Comparison of ENCODE assay signal across 8 mouse cellular contexts in the genomic region with DNA sequence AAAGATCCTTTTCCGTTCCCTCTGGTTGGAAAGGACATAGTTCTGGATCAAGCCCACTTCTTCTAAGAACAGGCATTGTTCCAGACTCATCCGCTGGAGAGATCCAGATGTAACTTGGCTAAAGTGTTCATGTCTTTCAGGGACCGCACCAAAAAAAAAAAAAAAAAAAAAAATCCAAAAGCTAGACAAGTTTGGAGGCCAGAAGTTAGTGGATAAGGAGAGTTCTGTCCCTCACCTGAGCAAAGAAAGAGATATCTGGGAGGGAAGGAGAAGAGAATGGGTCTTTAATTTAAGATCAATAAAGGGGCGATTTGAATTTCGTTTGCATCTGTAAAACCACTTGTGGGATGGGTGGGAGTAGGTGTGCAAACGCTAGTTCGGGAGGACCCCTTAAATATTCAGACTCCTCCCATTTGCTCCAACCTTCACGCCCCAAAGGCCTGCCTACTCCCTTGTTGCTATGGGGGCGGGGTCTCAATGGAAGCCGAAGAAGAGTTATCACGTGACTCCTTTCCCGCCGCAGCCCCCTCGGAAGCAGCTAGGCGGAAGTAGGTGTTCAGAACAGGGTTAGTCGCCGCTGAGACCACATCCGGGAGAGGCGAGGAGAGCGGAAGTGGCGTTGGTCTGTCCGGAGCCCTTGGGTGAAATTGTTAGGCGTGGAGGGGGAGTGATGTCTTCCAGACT. TPM values are rescaled to one million over a fixed set of nuclear protein-coding genes. Genes with fewer than 3 reads are reported as not detected.
A peak's percentile ranks its signal among the peaks of the same experiment; 100 is the strongest.
DNase-seq lines count a peak whose midpoint lies in the region; ATAC-seq and TF ChIP-seq lines count a peak whose summit lies in the region.

TSS of gene Zfp512 (plus strand) at position 554 of the 684 bp plus-strand sequence.

- in situ Hi-C loops in ES-E14 (cut with MboI; ENCODE audit: low sequenced_read_pairs in 2 of 2, unreplicated experiment in 2 of 2): no loop called here

- no peaks in the 10 kb centered on the region for H3K9me3 ChIP-seq in ES-E14 (ENCODE audit: control insufficient read depth, insufficient read depth, low read depth, low read length)
- no peaks in the 10 kb centered on the region for H3K9me3 ChIP-seq in forebrain, embryonic 15.5 days

- no peak for TF ChIP-seq CTCF in lung, adult 2 months (IDR thresholded peaks at IDR 0.05; ENCODE audit: insufficient read depth, low read length)

- peak; percentile 78; the same call in 1 of the 2 replicates for TF ChIP-seq POLR2A in lung, adult 2 months (IDR thresholded peaks at IDR 0.05; ENCODE audit: borderline replicate concordance, extremely low read depth, low read depth, low read length)

- peak within 1 kb of the TSS; percentile 76; the same call in 1 of the 2 replicates for H3K27ac ChIP-seq in ES-E14 (ENCODE audit: insufficient read depth, low read depth, low read length, poor library complexity, severe bottlenecking)
- H3K27ac ChIP-seq in forebrain, embryonic 15.5 days (replicated peaks): peak within 1 kb of the TSS; percentile 63; the same call in 1 of the 2 replicates

- H3K9ac ChIP-seq in ES-E14 (ENCODE audit: insufficient read depth, low read depth, low read length, poor library complexity, severe bottlenecking): peak within 1 kb of the TSS; percentile 89
- H3K9ac ChIP-seq in forebrain, embryonic 15.5 days (replicated peaks): peak within 1 kb of the TSS; percentile 60

- no peaks in the 10 kb centered on the region for H3K36me3 ChIP-seq in ES-E14 (ENCODE audit: control insufficient read depth, insufficient read depth, low read length, poor library complexity, severe bottlenecking)
- no peaks in the 10 kb centered on the region for H3K36me3 ChIP-seq in forebrain, embryonic 15.5 days

- no peaks in the 10 kb centered on the region for H3K27me3 ChIP-seq in forebrain, embryonic 15.5 days

- peaks cover 3% of the 10 kb centered on the region in 2 experiments; a peak in 2 of 4 replicates for H3K4me1 ChIP-seq in ES-E14 (ENCODE audit: control insufficient read depth in 2 of 2, insufficient read depth in 2 of 2, low read length in 2 of 2, poor library complexity in 1 of 2)
- H3K4me1 ChIP-seq in forebrain, embryonic 15.5 days: peaks cover 20% of the 10 kb centered on the region
- peaks cover 10% of the 10 kb centered on the region; the same call in 1 of the 2 replicates for H3K4me1 ChIP-seq in lung, adult 2 months (ENCODE audit: control insufficient read depth, insufficient read depth, low read length)

- peak; percentile 99 for ATAC-seq in forebrain, embryonic 15.5 days (replicated peaks)
- peak; percentile 97 for ATAC-seq in neutrophil, adult 5-6 weeks (ENCODE audit: extremely low read depth, insufficient number of reproducible peaks, low FRiP score, poor library complexity, severe bottlenecking)

- peak; percentile 97 for DNase-seq in ES-E14 (ENCODE audit: low read depth, low spot score)
- peak; percentile 93 for DNase-seq in cerebellum, adult 11-12 months
- DNase-seq in heart, postnatal 25 days (ENCODE audit: low spot score): peak; percentile 91
- DNase-seq in layer of hippocampus, adult 18-20 months (ENCODE audit: low spot score in 2 of 2): peak; percentile 90 to 95
- DNase-seq in lung, adult 2 months: peak; percentile 87
- peak; percentile 91 to 96 for DNase-seq in thymus, adult 18-20 months

- H3K4me2 ChIP-seq in forebrain, embryonic 15.5 days (replicated peaks): peak within 1 kb of the TSS; percentile 88

- peak within 1 kb of the TSS; percentile 79 to 92 for H3K4me3 ChIP-seq in ES-E14 (ENCODE audit: insufficient read depth in 1 of 2, low read depth in 1 of 2, low read length in 2 of 2, poor library complexity in 1 of 2, severe bottlenecking in 1 of 2)
- H3K4me3 ChIP-seq in forebrain, embryonic 15.5 days: peak within 1 kb of the TSS; percentile 63
- peak within 1 kb of the TSS; percentile 73 for H3K4me3 ChIP-seq in lung, adult 2 months (replicated peaks; ENCODE audit: extremely low read depth, low read depth, low read length)

- WGBS in forebrain, embryonic 15.5 days: 6% methylated on average over 23 of the region's 23 CpGs
- WGBS in lung, adult 2 months: 4% methylated on average over 23 of the region's 23 CpGs

- intact Hi-C loops in heart, postnatal 25 days (cut with DNase I): no loop called here

TF ChIP-seq in ES-E14, 5 proteins besides CTCF, POLR2A, EP300 and RAD21:
- TF ChIP-seq HCFC1 (IDR thresholded peaks at IDR 0.05; ENCODE audit: borderline replicate concordance, insufficient read depth, low read length) (peak; percentile 67; the same call in 1 of the 2 replicates), MAFK (IDR thresholded peaks at IDR 0.05; ENCODE audit: insufficient read depth, low read depth, low read length) (no peak), CHD2 (IDR thresholded peaks at IDR 0.05; ENCODE audit: low read depth, low read length) (no peak), ZNF384 (IDR thresholded peaks at IDR 0.05; ENCODE audit: low read depth, low read length) (peak; percentile 84; the same call in 1 of the 2 replicates), ZC3H11A (IDR thresholded peaks at IDR 0.05; ENCODE audit: borderline replicate concordance, low read depth, low read length) (no peak)

RNA-seq across cellular contexts. Expression of gene Zfp512, which starts in this region (rescaled TPM):
- 29.5 and 32.3 TPM in 2 replicates for total RNA-seq in ES-E14 (2012; rRNA removed)
- polyA plus RNA-seq in forebrain, embryonic 15.5 days (2015; fragmentation: Nextera tagmentation; extraction: Ambion mirVana): 116 and 122 TPM in 2 replicates
- 10 to 100 TPM; 19.2 to 22.2 TPM for total RNA-seq in heart, postnatal 25 days (2021)
- total RNA-seq in layer of hippocampus, adult 18-20 months (2021): 10 to 100 TPM; 48.6 to 51.0 TPM
- polyA plus RNA-seq in lung, adult 2 months (2012; rRNA removed): 8.3 and 14.4 TPM in 2 replicates
- total RNA-seq in neutrophil, adult 5-6 weeks (2017): 38.9 and 42.7 TPM in 2 replicates

Comparison
In these comparisons a context has a peak if more than half of its experiments do, and no peak if none do; other contexts are left out.
1. Peak in every context shown above with its lines: DNase-seq, ATAC-seq, H3K4me3 ChIP-seq and H3K27ac ChIP-seq.